Mouse (Mus musculus) bone marrow, adult 2 months (tissue): ENCODE results near the gene Slc25a29.

ENCODE experiments used
- CTCF ChIP-seq: fragments of 200-500 bp; IDR thresholded peaks from 2 replicates; pipeline ENCODE4 v1.5.1; 2011; ENCODE audit warnings: low read length, control low read depth; ENCODE audit not compliant: control insufficient read depth, insufficient read depth
- POLR2A ChIP-seq: fragments of 200-500 bp; IDR thresholded peaks from 2 replicates; pipeline ENCODE4 v1.6.1; 2011; ENCODE audit warnings: low read depth, mild to moderate bottlenecking, control low read depth, low read length, borderline replicate concordance; ENCODE audit not compliant: control insufficient read depth

DNA sequence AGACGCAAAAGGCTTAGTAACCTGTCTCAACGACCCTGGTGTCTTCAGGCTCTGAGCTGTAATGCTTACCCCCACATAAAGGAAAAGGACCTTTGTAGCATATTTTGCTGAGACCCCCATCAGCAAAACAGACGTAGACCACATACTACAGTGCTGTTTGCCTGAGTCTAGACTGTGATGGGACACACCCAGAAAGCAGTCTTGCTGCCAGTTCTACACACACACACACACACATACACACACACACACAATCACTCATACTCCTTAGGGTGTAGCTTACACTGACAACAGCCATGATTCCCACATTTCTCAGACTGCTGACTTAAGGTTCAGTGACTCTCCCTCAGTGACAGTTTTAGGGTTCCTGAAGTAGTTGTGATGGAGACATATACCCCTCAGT lies 45.5 kb upstream of the Slc25a29 start:
- TF ChIP-seq POLR2A = no peak
- TF ChIP-seq CTCF = no peak
